Mouse (Mus musculus) heart, embryonic 12.5 days (tissue): ENCODE data around the gene Extl1. TPM values are rescaled to one million over a fixed set of nuclear protein-coding genes. Genes with fewer than 3 reads are reported as not detected.

Source experiments
- ATAC-seq: fragments of 200-750 bp; cut with Nextera tagmentation; 2 replicates; pipeline ENCODE4 v1.8.0; 2017; ENCODE audit warnings: moderate TSS enrichment, moderate library complexity; ENCODE audit not compliant: insufficient number of reproducible peaks, low FRiP score
- H3K27ac ChIP-seq: fragments of 300-500 bp; sonication (generic); 2 replicates; pipeline ENCODE4 v1.5.1; 2016; ENCODE audit warnings: mild to moderate bottlenecking, moderate library complexity; ENCODE audit not compliant: poor library complexity, severe bottlenecking
- H3K27me3 ChIP-seq: fragments of 300-500 bp; sonication (generic); replicated peaks from 2 replicates; pipeline ENCODE4 v1.6.1; 2016; ENCODE audit warnings: mild to moderate bottlenecking, moderate library complexity
- H3K36me3 ChIP-seq: fragments of 300-500 bp; sonication (generic); 2 replicates; pipeline ENCODE4 v1.6.1; 2016; ENCODE audit warnings: mild to moderate bottlenecking, moderate library complexity
- H3K4me1 ChIP-seq: fragments of 300-500 bp; sonication (generic); replicated peaks from 2 replicates; pipeline ENCODE4 v1.6.1; 2016; ENCODE audit warnings: mild to moderate bottlenecking
- H3K4me2 ChIP-seq: fragments of 300-500 bp; sonication (generic); 2 replicates; pipeline ENCODE4 v1.6.1; 2016; ENCODE audit warnings: mild to moderate bottlenecking, moderate library complexity
- H3K4me3 ChIP-seq: fragments of 300-500 bp; sonication (generic); 2 replicates; pipeline ENCODE4 v1.5.1; 2016; ENCODE audit warnings: mild to moderate bottlenecking
- H3K9ac ChIP-seq: fragments of 300-500 bp; sonication (generic); 2 replicates; pipeline ENCODE4 v1.6.1; 2016; ENCODE audit warnings: mild to moderate bottlenecking, moderate library complexity
- H3K9me3 ChIP-seq: fragments of 300-500 bp; sonication (generic); replicated peaks from 2 replicates; pipeline ENCODE4 v1.6.1; 2016; ENCODE audit warnings: mild to moderate bottlenecking, moderate library complexity
- WGBS: fragments of 180-500 bp; shearing (Covaris S2); methylation state at CpG from one replicate; pipeline ENCODE4 v1.1.7; 2016; 5-methylcytosine and 5-hydroxymethylcytosine counted together
- polyA plus RNA-seq: library from polyadenylated mRNA; unstranded; fragments of >200 nt; fragmentation: Nextera tagmentation; extraction: Ambion mirVana; gene quantifications from 2 replicates; pipeline ENCODE4 v1.2.1, GENCODE M21; 2016

Gene Extl1
- polyA plus RNA-seq, 1 experiment from 2014 or later = 3.1 TPM

DNA sequence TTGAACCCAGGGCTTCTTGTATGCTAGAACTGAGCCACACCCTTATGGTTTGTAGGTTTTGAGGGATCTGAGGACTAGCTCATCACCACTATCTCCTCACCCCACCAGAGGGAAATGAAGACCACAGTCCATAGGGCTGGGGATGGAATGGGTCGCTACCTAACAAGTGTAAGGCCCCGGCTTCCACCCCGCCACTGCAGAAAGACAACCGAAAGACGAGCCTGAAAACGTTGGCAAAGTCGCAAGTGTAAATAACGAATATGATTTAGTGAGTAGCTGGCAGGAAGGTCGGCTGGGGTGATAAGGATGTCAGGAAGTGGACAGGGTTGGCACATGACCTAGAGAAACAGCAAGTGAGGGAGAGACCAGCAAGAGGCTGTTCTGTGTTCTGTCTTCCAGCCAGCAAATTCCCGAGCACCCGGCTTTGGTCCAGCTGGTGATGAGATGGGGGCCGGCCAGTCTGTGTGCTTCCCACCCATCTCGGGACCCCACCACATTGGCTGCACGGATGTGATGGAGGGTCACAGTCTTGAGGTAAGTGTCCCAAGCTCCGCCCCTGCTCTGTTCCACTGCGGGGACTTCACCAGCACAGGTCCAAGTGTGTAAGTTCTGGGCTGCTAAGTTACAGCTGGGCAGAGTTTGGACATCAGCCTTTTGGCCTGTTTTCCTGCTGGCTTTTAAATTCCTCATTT lies 19.1 kb upstream of the Extl1 start:
- ATAC-seq = peak; percentile 46
- 0 out of 2 replicates have a peak, but pooled peaks cover 8% of the 10 kb centered on the region for H3K36me3 ChIP-seq
- WGBS = 44% methylated on average over 16 of the region's 16 CpGs
- H3K4me1 ChIP-seq = peaks cover 41% of the 10 kb centered on the region
- no peaks in the 10 kb centered on the region for H3K27me3 ChIP-seq
- H3K4me2 ChIP-seq = peak overlapping the region; percentile 30; the same call in 1 of the 2 replicates
- 0 out of 2 replicates have a peak overlapping the region, but pooled peaks have one; percentile 12 for H3K27ac ChIP-seq
- no peaks in the 10 kb centered on the region for H3K9me3 ChIP-seq
- H3K9ac ChIP-seq = 0 out of 2 replicates have a peak overlapping the region, but pooled peaks have one; percentile 23
- no peak overlapping the region for H3K4me3 ChIP-seq

DNA sequence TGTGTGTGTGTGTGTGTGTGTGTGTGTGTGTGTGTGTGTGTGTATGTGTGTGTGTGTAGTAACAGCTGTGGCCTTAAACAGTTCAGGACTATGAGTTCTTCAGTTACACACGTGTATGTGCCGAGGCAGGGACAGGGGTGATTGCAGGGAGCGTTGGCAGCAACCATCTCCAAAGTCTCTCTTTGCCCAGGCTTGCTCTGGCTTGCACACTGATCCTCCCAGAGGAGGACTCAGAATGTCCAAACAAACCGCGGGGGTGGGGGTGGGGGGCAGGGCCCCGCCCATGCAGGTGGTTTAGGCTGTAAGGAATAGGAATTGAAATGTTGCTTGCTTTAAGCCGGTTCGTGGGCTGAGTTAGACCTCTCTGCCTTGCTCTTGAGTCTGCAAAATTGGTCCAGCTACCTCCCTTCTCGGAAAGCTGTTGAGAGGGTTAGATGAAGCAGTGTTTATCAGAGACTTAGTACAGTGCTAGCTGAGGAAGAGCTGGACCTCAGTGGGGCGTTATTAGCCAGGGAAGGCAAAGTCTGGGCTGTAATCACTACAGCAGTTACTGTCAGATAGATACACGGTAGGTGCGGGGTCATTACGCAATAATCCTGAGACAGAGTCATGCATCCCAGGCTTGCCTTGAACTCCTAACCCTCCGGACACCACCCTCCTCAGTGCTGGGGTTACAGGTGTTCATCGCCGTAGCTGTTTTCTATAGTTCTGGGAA lies 18.4 kb upstream of the Extl1 start:
- 60% methylated on average over 16 of the region's 16 CpGs for WGBS
- ATAC-seq = no peak
- Histone ChIP-seq H3K4me3 (no peak overlapping the region), H3K9ac (0 out of 2 replicates have a peak overlapping the region, but pooled peaks have one; percentile 30), H3K36me3 (0 out of 2 replicates have a peak, but pooled peaks cover 8% of the 10 kb centered on the region), H3K27me3 (no peaks in the 10 kb centered on the region), H3K4me1 (peaks cover 44% of the 10 kb centered on the region), H3K4me2 (peak overlapping the region; percentile 79), H3K27ac (no peak overlapping the region), H3K9me3 (no peaks in the 10 kb centered on the region)

DNA sequence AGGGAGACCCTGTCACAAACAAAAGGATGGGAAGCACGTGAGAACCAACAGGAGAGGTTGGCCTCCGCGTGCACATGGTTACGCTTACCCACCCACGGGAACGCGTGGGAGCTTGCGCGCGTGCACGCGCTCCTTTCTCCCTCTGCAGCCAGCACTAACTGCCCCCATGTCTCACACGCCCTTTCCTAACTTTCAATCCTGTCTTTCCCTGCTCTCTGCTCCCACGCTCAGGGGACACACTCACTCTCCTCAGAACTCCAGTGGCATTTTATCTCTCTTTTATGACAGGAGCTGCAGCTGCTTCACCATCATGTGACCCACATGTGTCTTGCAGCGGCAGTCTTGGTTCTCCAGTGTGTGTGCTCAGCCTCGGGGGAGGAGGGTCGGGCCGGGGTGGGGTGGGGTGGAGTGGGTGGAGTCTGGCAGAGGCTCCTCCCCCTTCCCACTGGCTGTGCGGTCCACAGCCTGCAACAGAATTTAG lies 17.6 kb upstream of the Extl1 start:
- Histone ChIP-seq H3K27ac (no peak overlapping the region), H3K4me2 (peak overlapping the region; percentile 79), H3K9me3 (no peaks in the 10 kb centered on the region), H3K9ac (0 out of 2 replicates have a peak overlapping the region, but pooled peaks have one; percentile 30), H3K27me3 (no peaks in the 10 kb centered on the region), H3K4me1 (peaks cover 49% of the 10 kb centered on the region), H3K4me3 (peak overlapping the region; percentile 43), H3K36me3 (0 out of 2 replicates have a peak, but pooled peaks cover 7% of the 10 kb centered on the region)
- ATAC-seq = peak; percentile 62
- 8% methylated on average over 19 of the region's 19 CpGs for WGBS

DNA sequence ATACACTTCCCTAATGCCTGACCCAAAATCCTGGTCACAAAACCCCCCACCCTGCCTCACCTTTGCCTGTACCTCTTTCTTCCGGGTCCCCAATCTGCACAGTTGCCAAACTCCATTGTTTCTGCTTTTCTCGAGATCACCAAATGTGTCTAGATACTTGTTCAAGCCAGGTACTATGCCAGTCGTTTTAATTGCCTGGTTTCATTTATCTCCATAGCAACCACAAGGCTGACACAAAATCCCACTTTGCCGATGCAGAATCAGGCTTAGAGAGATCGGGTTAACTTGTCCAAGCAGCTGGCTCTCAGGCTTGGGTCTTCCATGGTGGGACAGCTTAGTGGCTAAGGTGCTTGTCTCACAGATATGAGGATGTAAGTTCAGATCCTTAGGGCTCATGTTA lies 16.6 kb upstream of the Extl1 start:
- Histone ChIP-seq H3K36me3 (no peaks in the 10 kb centered on the region), H3K4me1 (peaks cover 49% of the 10 kb centered on the region), H3K9ac (no peak overlapping the region), H3K4me2 (no peak overlapping the region), H3K27ac (no peak overlapping the region), H3K9me3 (no peaks in the 10 kb centered on the region), H3K4me3 (no peak overlapping the region), H3K27me3 (no peaks in the 10 kb centered on the region)
- no peak for ATAC-seq
- WGBS = 51% methylated on average over 5 of the region's 5 CpGs

DNA sequence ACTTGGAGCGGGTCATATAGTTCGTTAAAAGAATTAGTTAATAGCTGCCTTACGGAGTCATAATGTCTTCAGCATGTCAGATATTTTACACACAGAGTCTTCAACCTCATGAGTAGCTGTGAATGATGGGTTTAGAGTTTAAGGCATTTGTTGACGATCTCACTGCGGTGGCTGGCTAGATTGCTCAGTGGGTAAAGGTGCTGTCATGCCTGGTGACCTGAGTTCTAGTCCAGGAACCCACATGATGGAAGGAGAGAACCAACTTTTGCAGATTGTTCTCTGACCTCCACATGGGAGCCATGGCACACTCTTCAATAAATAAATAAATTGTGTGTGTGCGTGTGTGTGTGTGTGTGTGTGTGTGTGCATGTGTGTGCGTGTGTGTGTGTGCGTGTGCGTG lies 14.1 kb upstream of the Extl1 start:
- H3K36me3 ChIP-seq = no peaks in the 10 kb centered on the region
- WGBS = 89% methylated on average over 9 of the region's 9 CpGs
- H3K4me3 ChIP-seq = no peak overlapping the region
- H3K27ac ChIP-seq = no peak overlapping the region
- H3K9ac ChIP-seq = no peak overlapping the region
- H3K9me3 ChIP-seq = no peaks in the 10 kb centered on the region
- H3K4me2 ChIP-seq = peak overlapping the region; percentile 12; the same call in 1 of the 2 replicates
- ATAC-seq = no peak
- peaks cover 36% of the 10 kb centered on the region for H3K4me1 ChIP-seq
- no peaks in the 10 kb centered on the region for H3K27me3 ChIP-seq

DNA sequence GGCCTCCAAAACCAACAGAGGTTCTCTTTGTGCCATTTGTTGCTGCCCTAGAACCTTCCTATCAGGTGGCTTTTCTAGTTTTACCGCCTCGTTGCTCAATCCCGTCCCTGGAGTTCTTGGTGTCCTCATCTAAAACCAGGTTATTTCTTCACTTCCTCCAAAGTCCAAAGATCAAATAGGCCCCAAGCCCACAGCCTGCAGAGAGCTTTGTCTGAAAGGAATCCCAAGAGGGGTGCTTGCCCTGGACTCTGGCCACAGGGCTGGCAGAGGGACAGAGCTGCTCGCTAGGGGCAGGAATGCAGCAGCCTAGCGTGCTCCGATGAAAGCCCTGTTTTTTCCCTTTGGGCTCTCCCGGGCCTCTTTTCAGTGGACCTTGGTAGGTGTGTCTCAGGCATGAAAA lies 13.5 kb upstream of the Extl1 start:
- 18% methylated on average over 7 of the region's 7 CpGs for WGBS
- Histone ChIP-seq H3K4me1 (peaks cover 34% of the 10 kb centered on the region), H3K4me3 (peak overlapping the region; percentile 67), H3K9ac (peak overlapping the region; percentile 85), H3K36me3 (no peaks in the 10 kb centered on the region), H3K27me3 (no peaks in the 10 kb centered on the region), H3K9me3 (no peaks in the 10 kb centered on the region), H3K4me2 (peak overlapping the region; percentile 95), H3K27ac (peak overlapping the region; percentile 84)
- ATAC-seq = no peak

DNA sequence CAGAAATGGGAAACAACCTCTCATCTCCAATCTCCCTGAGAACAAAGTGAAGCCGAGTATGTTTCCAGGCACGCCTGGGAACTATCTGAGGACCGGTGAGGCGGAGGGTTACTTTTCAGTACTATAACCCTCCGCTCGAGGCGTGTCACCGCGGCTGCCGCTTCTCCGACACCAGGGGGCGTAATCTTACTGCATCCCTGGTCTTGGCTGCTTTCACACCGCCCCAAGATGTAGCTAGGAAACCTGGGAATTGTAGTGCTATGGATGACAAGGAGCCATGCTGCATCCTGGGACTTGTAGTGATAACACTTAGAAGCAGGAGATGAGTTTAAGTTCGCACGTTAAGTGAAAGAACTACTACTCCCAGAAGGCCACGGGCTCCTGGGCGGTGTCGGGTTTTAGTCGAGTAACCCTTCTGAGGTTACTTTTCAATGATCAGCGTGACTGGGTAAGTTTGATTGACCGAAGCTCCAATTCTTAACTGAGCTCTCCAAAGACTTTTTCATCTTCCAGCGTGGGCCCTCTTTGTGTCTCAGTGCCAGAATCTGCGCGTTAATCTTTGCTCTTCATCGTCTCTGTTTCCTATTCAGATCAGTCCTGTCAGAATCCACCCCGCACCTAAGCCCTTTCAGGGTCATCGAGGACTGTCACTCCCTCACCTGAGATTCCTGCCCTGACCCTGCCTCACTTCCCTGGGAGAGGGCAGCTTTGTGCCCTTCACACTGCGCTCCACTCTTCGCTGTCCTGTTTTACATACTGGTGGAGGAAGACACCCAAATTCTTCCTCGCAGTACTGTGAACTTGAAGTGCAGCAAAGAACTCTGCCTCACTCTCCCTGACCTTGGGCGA lies 12.6 kb upstream of the Extl1 start, which contains the start of gene Pafah2:
TSS of gene Pafah2 (plus strand) at position 344 of the 849 bp plus-strand sequence.
- Histone ChIP-seq H3K27me3 (no peaks in the 10 kb centered on the region), H3K9ac (peak within 1 kb of the TSS; percentile 85), H3K36me3 (no peaks in the 10 kb centered on the region), H3K9me3 (no peaks in the 10 kb centered on the region; the same call in 1 of the 2 replicates), H3K4me1 (peaks cover 25% of the 10 kb centered on the region), H3K27ac (peak within 1 kb of the TSS; percentile 84), H3K4me2 (peak within 1 kb of the TSS; percentile 95), H3K4me3 (peak within 1 kb of the TSS; percentile 67)
- ATAC-seq = peak; percentile 96
- 1% methylated on average over 31 of the region's 31 CpGs for WGBS

DNA sequence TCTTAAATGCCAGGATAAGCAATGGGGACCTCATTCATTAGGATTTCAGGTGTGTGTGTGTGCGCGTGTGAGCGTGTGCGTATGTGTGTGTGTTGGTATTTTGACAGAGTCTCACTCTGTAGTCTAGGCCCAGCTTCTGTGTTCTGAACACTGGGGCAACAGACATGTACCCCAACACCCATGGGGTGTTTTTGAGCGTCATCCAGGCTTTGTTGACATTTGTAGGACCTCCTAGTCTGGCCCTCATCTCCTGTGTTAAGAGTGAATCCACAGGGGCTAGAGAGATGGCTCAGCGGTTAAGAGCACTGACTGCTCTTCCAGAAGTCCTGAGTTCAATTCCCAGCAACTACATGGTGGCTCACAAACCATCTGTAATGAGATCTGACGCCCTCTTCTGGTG lies 11.5 kb upstream of the Extl1 start:
- peaks cover 19% of the 10 kb centered on the region for H3K4me1 ChIP-seq
- H3K27me3 ChIP-seq = no peaks in the 10 kb centered on the region
- no peaks in the 10 kb centered on the region; the same call in 1 of the 2 replicates for H3K9me3 ChIP-seq
- 90% methylated on average over 7 of the region's 7 CpGs for WGBS
- no peak overlapping the region for H3K9ac ChIP-seq
- H3K27ac ChIP-seq = no peak overlapping the region
- no peaks in the 10 kb centered on the region for H3K36me3 ChIP-seq
- no peak for ATAC-seq
- no peak overlapping the region for H3K4me3 ChIP-seq
- no peak overlapping the region for H3K4me2 ChIP-seq

DNA sequence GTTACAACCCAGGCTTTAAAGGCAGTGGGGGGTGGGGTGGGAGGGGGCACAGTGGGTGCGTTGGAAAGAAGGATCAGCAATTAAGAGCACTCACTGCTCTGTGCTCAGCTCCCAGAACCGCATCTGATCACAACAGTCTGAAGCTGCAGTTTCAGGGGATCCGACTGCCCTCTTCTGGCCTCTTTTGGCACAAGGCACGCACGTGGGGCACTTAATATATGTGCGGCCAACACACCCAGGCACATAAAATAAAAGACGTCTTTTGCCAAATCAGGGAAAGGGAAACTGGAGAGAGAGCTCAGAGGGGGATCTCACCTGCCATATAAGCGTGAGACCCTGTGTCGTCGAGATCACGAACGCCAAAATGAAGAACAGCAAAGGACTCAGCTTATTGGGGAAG lies 9.4 kb upstream of the Extl1 start:
- H3K4me3 ChIP-seq = no peak overlapping the region
- no peak overlapping the region for H3K9ac ChIP-seq
- H3K4me2 ChIP-seq = peak overlapping the region; percentile 16; the same call in 1 of the 2 replicates
- no peaks in the 10 kb centered on the region; the same call in 1 of the 2 replicates for H3K9me3 ChIP-seq
- no peaks in the 10 kb centered on the region for H3K36me3 ChIP-seq
- no peak for ATAC-seq
- 20% methylated on average over 12 of the region's 12 CpGs for WGBS
- no peaks in the 10 kb centered on the region for H3K27me3 ChIP-seq
- H3K27ac ChIP-seq = no peak overlapping the region
- peaks cover 18% of the 10 kb centered on the region for H3K4me1 ChIP-seq

DNA sequence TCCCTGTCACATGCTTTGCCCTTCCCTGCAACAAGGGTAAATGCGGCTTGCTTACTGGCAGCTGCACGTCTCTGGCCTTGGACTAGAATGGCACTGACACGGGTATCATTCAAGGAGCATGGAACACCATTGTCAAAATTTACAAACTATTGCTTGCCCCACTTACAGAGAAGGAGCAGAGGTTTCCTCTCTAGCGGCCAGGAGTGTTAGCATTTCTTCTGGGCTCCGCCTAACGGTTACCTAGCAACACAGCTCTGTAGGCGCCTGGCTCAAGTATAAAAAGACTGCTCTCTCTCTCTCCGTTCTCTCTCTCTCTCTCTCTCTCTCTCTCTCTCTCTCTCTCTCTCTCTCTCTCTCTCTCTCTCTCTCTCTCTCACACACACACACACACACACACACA lies 8.9 kb upstream of the Extl1 start:
- 19% methylated on average over 8 of the region's 8 CpGs for WGBS
- no peaks in the 10 kb centered on the region for H3K36me3 ChIP-seq
- ATAC-seq = no peak
- peak overlapping the region; percentile 16; the same call in 1 of the 2 replicates for H3K4me2 ChIP-seq
- H3K9ac ChIP-seq = no peak overlapping the region
- no peaks in the 10 kb centered on the region; the same call in 1 of the 2 replicates for H3K9me3 ChIP-seq
- H3K4me3 ChIP-seq = no peak overlapping the region
- no peak overlapping the region for H3K27ac ChIP-seq
- peaks cover 14% of the 10 kb centered on the region for H3K4me1 ChIP-seq
- H3K27me3 ChIP-seq = no peaks in the 10 kb centered on the region
